Mouse (Mus musculus): ENCODE measurements around the gene Wdr86.

Gene Wdr86

GRCm38 (mm10) chr5:24681436-24681835 is 49.1 kb downstream of the Wdr86 start:
- DNase-seq = no peak

GRCm38 (mm10) chr5:24674238-24674637 is 56.3 kb downstream of the Wdr86 start:
- peak; percentile 96 for DNase-seq
